Mouse (Mus musculus): ENCODE measurements around the gene Ube2k. TPM values are rescaled to one million over a fixed set of nuclear protein-coding genes. Genes with fewer than 3 reads are reported as not detected.

Gene Ube2k
- total and polyA plus RNA-seq, 3 experiments = 52.9 to 231 TPM; not detected in 1

- Histone ChIP-seq H3K9me3 (replicated peaks; ENCODE audit: insufficient read depth, low read length) (no peaks in the 10 kb centered on the region), H3K4me3 (ENCODE audit: control insufficient read depth in 1 of 2, insufficient read depth in 1 of 2, low read depth in 2 of 2, low read length in 2 of 2) (no peak overlapping the region), H3K27ac (ENCODE audit: control insufficient read depth, low read depth, low read length) (no peak overlapping the region), H3K27me3 (ENCODE audit: control insufficient read depth in 1 of 2, insufficient read depth in 2 of 2, low read length in 2 of 2) (no peaks in the 10 kb centered on the region), H3K9ac (ENCODE audit: control insufficient read depth, low read depth, low read length, poor library complexity, severe bottlenecking) (no peak overlapping the region), H3K36me3 (ENCODE audit: control insufficient read depth in 1 of 2, insufficient read depth in 2 of 2, low read length in 2 of 2) (no peaks in the 10 kb centered on the region), H3K79me2 (ENCODE audit: control insufficient read depth, insufficient read depth, low read length, poor library complexity) (no peaks in the 10 kb centered on the region), H3K4me1 (ENCODE audit: control insufficient read depth in 1 of 2, insufficient read depth in 2 of 2, low read length in 2 of 2) (no peaks in the 10 kb centered on the region)
- no peak for DNase-seq (ENCODE audit: low read depth, low spot score)
- TF ChIP-seq EP300 (IDR thresholded peaks at IDR 0.05; ENCODE audit: low read depth in 1 of 2, low read length in 2 of 2) (no peak), MXI1 (IDR thresholded peaks at IDR 0.05; ENCODE audit: low read depth, low read length) (no peak), ZC3H11A (IDR thresholded peaks at IDR 0.05; ENCODE audit: low read depth, low read length) (no peak), GABPA (IDR thresholded peaks at IDR 0.05; ENCODE audit: low read depth, low read length) (no peak), ZMIZ1 (IDR thresholded peaks at IDR 0.05; ENCODE audit: low read depth, low read length) (no peak), CHD2 (IDR thresholded peaks at IDR 0.05; ENCODE audit: low read length) (no peak), ETS1 (IDR thresholded peaks at IDR 0.05; ENCODE audit: low read depth, low read length) (no peak), RCOR1 (IDR thresholded peaks at IDR 0.05; ENCODE audit: low read depth, low read length) (no peak), USF2 (IDR thresholded peaks at IDR 0.05; ENCODE audit: borderline replicate concordance in 1 of 2, insufficient read depth in 1 of 2, low read depth in 1 of 2, low read length in 2 of 2) (no peak), ELF1 (IDR thresholded peaks at IDR 0.05; ENCODE audit: low read depth, low read length) (no peak), TCF12 (IDR thresholded peaks at IDR 0.05; ENCODE audit: low read depth, low read length) (no peak), SMC3 (IDR thresholded peaks at IDR 0.05; ENCODE audit: low read depth, low read length) (no peak), USF1 (IDR thresholded peaks at IDR 0.05; ENCODE audit: low read depth, low read length) (no peak), POLR2AphosphoS2 (IDR thresholded peaks at IDR 0.05; ENCODE audit: low read length) (no peak), TAL1 (IDR thresholded peaks at IDR 0.05; ENCODE audit: low read length) (no peak), MAFK (IDR thresholded peaks at IDR 0.05; ENCODE audit: borderline replicate concordance, low read depth, low read length) (no peak), UBTF (IDR thresholded peaks at IDR 0.05; ENCODE audit: borderline replicate concordance, insufficient read depth, low read depth, low read length) (no peak), POLR2AphosphoS5 (IDR thresholded peaks at IDR 0.05; ENCODE audit: borderline replicate concordance, low read depth, low read length) (no peak), ZNF384 (IDR thresholded peaks at IDR 0.05; ENCODE audit: low read depth, low read length) (no peak)
Measured at GRCm38 (mm10) chr5:65513506-65513905, 23.5 kb upstream of the Ube2k start.

GRCm38 (mm10) chr5:65514635-65515278, 22.3 kb upstream of the Ube2k start:
- H3K36me3 ChIP-seq (ENCODE audit: control insufficient read depth in 1 of 2, insufficient read depth in 2 of 2, low read length in 2 of 2) = no peaks in the 10 kb centered on the region
- H3K27me3 ChIP-seq (ENCODE audit: control insufficient read depth in 1 of 2, insufficient read depth in 2 of 2, low read length in 2 of 2) = no peaks in the 10 kb centered on the region
- H3K79me2 ChIP-seq (ENCODE audit: control insufficient read depth, insufficient read depth, low read length, poor library complexity) = no peaks in the 10 kb centered on the region
- TF ChIP-seq MYC (IDR thresholded peaks at IDR 0.05; ENCODE audit: low read depth, low read length) (no peak), USF2 (IDR thresholded peaks at IDR 0.05; ENCODE audit: borderline replicate concordance in 1 of 2, insufficient read depth in 1 of 2, low read depth in 1 of 2, low read length in 2 of 2) (no peak), NELFE (IDR thresholded peaks at IDR 0.05; ENCODE audit: low read depth, low read length) (no peak), MXI1 (IDR thresholded peaks at IDR 0.05; ENCODE audit: low read depth, low read length) (no peak), CTCF (IDR thresholded peaks at IDR 0.05 in 2 of 3, conservative IDR thresholded peaks at IDR 0.05 in 1 of 3; ENCODE audit: control insufficient read depth in 1 of 3, insufficient read depth in 1 of 3, low read depth in 2 of 3, low read length in 3 of 3, poor library complexity in 1 of 3, severe bottlenecking in 1 of 3) (no peak)
- H3K9ac ChIP-seq (ENCODE audit: control insufficient read depth, low read depth, low read length, poor library complexity, severe bottlenecking) = no peak overlapping the region
- no peaks in the 10 kb centered on the region for H3K9me3 ChIP-seq (replicated peaks; ENCODE audit: insufficient read depth, low read length)
- H3K4me3 ChIP-seq (ENCODE audit: control insufficient read depth in 1 of 2, insufficient read depth in 1 of 2, low read depth in 2 of 2, low read length in 2 of 2) = no peak overlapping the region
- no peak for DNase-seq (ENCODE audit: low read depth, low spot score)
- no peaks in the 10 kb centered on the region for H3K4me1 ChIP-seq (ENCODE audit: control insufficient read depth in 1 of 2, insufficient read depth in 2 of 2, low read length in 2 of 2)
- H3K27ac ChIP-seq (ENCODE audit: control insufficient read depth, low read depth, low read length) = no peak overlapping the region
